Mouse (Mus musculus): ENCODE results near the gene Dhrs1.

DNA sequence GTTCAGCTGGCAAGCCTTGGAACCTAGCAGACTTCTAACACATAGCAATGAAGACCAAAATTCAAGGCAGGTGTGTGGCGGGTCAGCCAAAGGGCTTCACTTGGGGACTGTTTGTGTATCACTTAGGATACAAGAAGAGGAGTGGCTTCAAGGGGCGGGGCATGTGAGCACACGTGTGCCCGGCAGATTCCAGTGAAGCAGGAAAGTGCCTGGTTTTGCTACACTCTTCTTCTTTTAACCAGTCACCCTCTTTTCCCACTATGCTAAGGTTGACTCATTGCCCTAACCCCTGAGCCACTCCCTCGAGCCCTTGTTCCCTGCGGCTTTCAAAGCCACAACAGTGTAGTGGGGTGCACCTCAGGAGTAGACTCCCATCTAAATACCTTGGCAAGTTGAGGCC, 30.6 kb downstream of the Dhrs1 start:
- TF ChIP-seq CTCF (IDR thresholded peaks at IDR 0.05; ENCODE audit: low read depth, low read length) (no peak), POLR2A (IDR thresholded peaks at IDR 0.05; ENCODE audit: borderline replicate concordance, low read depth, low read length) (no peak)
